ENCODE assay signal across 11 mouse cellular contexts in genomic region chr12:107092151-107092550, GRCm38 (mm10).
"Had no signal": no experiment of that assay in that cellular context is flagged by ENCODE, and none has a peak within 500 bp of the region (broad histone marks: within the 10 kb centered on the region; RNA-seq: fewer than 3 reads in every experiment).

No protein-coding gene starts in this region.

- DNase-seq: lung, adult 2 months; lung, postnatal 14 days; lung, postnatal 36 days; retina, postnatal 1 day; right cerebral cortex, adult 18-20 months; right cerebral cortex, postnatal 25 days; right cerebral cortex, postnatal 4 days; spleen, adult 18-20 months; thymus, adult 18-20 months; thymus, postnatal 14 days; thymus, postnatal 36 days had no signal
